Mouse (Mus musculus) liver, embryonic 14 days (tissue): ENCODE results near the gene Hoxd3. TPM values are rescaled to one million over a fixed set of nuclear protein-coding genes. Genes with fewer than 3 reads are reported as not detected.

Source experiments
- polyA plus RNA-seq: library from polyadenylated mRNA; depleted of rRNA; stranded (reverse); fragments of >200 nt; gene quantifications from 2 replicates; pipeline ENCODE4 v1.2.3, GENCODE M21; 2012; rRNA removed

The Hoxd3 gene
- polyA plus RNA-seq = 0.02 TPM in 1 of 2 replicates, not detected in the other

DNA sequence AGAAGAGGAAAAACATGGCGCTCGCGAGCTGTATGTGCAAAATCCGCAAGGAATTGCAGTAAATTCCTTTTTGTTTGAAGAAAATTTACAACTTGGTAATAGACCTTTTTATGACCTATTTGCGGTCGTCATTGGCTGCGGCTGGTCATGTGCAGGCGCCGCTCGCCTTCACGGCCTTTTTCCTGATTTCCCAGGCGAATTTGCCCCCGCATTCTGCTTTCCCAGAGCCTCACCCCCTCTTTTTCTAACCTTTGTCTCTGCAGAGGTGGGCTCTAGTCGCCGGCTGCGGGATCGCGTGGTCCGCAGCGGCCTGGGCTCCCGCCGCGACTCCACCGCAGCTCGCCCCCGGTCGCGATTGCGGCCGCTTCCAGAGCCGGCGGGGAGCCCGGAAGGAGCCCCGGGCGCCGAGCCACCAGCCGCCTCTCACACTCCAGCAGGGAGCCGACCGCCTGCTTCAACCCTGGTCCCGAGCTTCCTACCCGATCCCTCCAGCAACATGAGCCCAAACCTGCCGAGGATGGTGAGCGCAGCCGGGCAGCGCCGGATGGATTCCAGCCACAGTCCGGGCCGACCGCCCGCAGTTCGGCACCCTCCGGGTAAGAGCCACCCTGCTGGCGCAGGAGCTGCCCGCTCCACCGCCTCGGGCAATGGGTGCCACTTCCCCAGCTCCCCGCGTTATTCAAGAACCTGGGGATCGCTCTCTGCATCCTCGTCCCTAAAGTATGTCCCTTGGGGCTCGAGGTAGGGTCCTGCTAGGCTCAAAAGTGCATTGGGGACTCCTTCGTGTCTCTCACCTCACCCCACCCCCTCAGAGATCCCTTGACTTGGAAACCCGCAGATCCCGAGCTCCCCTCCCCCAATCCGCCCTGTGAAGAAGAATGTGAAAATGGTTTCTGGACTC lies at the start of gene Hoxd3, which contains the start of gene Hoxd4:
Gene Hoxd3, plus strand, starts transcription at position 207 of the 901 bp plus-strand sequence.
Gene Hoxd4, plus strand, starts transcription at position 209 of the 901 bp plus-strand sequence.

DNA sequence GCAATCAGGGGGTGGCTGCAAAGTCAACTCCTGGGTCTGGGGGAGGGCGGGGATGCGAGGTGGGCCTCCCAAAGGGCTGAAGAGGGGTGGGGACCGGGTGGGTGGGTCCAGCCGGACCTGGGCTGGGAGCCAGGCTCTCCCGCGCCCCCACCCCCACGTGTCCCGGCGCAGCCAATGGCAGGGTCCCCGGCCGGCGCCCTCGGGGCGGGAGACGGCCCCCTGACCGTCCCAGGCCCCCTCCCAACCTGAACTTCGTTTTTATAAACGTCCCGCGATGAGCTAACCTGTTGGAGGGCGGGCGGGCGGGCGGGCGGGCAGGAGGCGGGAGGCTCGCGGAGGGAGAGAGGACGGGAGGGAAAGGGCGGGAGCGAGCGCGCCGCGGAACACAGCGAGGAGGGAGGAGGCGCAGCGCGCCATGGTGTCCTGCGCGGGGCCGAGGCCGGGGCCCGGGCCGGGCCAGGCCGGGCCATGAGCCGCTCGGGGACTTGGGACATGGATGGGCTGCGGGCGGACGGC lies 43.8 kb upstream of the Hoxd3 start, which contains the start of gene Hoxd13:
Gene Hoxd13, plus strand, starts transcription at position 469 of the 516 bp plus-strand sequence.

DNA sequence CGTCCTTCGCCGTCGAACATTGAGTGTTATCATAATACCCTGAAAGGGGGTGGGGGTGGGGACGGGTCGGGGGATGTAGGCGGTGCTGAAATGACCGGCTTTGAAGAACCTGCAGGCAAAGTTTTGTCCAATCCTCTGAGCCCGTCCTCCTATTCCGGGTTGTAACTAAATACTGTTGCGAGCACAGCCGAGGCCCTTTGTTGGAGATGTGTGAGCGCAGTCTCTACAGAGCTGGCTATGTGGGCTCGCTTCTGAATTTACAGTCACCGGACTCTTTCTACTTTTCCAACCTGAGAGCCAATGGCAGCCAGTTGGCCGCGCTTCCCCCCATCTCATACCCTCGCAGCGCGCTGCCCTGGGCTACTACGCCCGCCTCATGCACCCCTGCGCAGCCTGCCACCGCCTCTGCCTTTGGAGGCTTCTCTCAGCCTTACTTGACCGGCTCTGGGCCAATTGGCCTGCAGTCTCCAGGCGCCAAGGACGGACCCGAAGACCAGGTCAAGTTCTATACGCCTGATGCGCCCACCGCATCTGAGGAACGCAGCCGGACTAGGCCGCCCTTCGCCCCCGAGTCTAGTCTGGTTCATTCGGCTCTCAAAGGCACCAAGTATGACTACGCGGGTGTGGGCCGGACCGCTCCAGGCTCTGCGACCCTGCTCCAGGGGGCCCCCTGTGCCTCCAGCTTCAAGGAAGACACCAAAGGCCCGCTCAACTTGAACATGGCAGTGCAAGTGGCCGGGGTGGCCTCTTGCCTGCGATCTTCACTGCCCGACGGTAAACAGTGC lies 36.7 kb upstream of the Hoxd3 start, which contains the start of gene Hoxd12:
Gene Hoxd12, plus strand, starts transcription at position 133 of the 785 bp plus-strand sequence.

DNA sequence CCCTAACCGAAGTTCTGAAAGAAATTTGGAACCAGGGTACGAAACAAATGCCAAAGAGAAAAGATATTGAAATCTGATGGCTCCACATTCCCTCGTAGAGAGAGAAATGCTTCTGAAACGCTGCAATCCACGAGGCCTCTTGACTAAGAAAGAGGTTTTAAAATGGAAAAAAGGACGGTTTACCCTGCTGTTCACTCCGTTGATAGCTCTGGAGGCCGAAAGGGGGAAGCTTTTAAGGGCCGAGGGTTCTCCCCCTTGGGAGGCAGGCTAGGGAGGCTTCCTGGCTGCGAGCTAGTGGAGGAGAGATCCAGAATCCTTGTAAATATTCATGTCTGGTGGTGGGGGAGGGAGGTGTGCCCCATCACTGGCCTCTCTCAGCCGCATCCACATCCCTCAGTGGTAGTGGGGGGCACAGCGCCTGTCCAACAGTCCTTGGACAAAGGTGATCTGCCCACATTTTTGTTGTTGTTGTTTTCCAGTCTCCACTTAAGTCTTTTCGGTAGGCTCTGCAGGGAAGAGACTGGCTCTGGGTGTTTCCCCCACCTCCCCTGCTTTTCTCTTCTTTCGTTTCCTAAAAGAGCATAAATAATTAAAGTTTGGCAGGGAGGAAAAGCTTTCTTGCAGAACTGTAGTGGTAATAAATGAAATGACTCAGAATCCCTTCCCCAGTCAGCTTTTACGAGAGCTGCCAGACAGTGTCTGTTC lies 32.7 kb upstream of the Hoxd3 start, which contains the start of gene Hoxd11:
Gene Hoxd11, plus strand, starts transcription at position 667 of the 705 bp plus-strand sequence.

DNA sequence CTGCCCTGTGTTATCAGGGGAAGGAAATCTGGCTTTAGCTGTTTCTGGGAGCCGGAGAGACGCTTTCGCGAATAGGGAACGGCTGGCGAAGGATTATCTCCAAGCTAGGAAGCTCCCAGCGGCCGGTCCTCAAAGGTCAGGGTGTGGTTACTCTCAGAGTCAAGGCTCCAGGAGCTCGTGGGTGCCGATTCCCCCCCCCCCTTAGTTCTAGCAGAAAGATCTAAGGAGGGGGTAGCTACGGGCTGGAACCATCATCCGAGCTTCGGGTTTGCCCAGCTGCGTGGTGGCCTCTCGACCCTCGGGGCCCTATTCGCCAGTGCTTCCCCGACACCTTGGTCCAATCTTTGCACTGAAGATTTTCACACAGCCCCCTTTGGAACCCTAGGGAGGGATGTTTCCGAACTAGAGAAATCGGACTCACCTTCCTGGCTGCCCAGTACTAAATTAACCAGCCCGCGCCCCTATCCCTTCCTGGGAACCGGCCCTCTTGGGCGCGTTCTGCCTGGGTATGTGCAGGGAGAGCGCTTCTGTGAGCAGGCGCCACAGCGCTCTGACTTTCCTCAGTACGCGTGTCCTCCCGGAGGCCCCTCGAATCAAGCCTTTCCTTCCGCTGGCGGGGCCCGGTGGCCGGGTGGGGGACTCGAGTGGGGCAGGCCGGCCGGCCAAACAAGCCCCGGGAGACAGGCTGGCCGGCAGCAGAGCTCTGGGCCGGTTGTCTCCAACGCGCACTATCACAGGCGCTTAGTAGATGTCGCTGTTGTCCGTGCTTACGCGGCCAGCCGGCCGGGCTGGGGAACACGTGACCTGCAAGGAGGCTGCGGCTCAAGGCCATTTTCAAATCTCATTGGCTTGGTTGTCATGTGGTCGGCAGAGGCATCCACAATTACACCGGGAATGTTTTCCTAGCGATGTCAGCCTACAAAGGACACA lies 20.4 kb upstream of the Hoxd3 start, which contains the start of gene Hoxd10:
Gene Hoxd10, plus strand, starts transcription at position 903 of the 930 bp plus-strand sequence.

DNA sequence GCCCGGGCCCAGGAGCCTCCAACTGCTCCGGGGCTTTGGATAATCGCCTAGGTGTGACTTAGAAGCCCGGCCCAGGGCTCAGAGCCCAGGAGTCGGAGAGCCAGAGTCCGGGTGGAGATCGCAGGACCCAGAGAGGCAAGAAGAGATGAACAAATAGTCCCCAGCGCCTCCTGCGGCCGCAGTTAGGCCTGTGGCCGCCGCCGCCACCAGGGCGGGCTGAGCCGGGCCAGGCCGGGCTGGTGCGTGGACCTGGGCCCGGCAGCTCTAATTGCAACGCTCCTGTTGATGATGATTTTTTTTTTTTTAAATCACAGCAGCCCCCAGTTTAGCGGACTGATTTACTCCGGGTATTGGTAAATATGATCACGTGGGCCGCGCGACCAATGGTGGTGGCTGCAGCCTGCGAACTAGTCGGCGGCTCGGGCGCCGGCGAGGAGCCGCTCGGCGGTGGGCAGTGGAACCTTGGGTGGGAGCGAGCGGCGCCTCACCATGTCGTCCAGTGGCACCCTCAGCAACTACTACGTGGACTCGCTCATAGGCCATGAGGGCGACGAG lies 14.1 kb upstream of the Hoxd3 start, which contains the start of gene Hoxd9:
Gene Hoxd9, plus strand, starts transcription at position 161 of the 555 bp plus-strand sequence.

DNA sequence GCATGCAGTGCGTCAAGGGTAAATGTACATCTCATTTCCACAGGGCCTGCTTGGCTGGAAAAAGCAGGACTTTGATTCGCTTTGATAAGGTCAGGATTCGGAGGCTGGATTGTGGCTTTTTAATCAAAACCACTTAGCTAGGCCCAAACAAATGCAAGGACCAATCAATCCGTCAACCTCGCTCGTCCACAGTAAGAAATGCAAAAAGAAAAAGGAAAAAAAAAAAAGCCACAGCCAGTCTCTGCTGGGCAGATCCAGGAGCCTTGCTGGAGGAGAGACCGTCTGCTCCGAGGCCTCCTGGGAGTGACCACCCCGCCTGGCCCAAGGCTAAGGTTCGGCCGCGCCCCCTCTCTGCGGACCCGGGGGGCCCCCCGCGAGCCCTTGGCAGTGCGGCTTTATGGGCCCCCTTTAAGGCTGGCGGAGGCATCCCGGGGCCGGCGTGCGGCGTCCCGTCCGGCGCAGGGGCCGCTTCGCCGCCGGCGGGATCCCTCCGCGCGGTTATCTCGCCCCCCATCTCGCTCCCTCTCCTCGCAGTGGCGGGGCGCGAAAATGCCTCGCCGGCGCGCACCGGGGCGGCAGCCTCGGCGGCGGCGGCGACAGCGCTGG lies 7.2 kb upstream of the Hoxd3 start, which contains the start of gene Hoxd8:
Gene Hoxd8, plus strand, starts transcription at position 223 of the 606 bp plus-strand sequence.

DNA sequence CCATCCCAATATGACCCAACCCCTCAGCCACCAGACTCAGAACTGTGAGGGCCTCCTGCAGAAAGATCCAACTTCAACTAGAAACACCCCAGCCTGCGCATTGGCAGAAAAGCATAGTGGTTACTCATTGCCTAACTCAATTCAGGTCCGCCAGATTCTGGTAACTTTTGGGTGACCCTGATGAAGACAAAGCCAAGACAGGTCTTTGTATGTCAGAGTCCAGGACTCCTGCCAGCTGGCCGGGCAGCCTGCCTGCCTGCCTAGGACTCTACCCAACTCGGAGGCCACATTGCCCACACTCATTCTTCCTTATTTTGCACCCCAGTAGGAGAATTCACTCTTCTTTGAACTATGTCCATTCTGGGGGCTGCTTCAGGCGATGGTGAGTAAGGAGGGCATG lies 14.8 kb downstream of the Hoxd3 start, which contains the start of gene Gm28230:
Gene Gm28230, plus strand, starts transcription at position 178 of the 400 bp plus-strand sequence.

DNA sequence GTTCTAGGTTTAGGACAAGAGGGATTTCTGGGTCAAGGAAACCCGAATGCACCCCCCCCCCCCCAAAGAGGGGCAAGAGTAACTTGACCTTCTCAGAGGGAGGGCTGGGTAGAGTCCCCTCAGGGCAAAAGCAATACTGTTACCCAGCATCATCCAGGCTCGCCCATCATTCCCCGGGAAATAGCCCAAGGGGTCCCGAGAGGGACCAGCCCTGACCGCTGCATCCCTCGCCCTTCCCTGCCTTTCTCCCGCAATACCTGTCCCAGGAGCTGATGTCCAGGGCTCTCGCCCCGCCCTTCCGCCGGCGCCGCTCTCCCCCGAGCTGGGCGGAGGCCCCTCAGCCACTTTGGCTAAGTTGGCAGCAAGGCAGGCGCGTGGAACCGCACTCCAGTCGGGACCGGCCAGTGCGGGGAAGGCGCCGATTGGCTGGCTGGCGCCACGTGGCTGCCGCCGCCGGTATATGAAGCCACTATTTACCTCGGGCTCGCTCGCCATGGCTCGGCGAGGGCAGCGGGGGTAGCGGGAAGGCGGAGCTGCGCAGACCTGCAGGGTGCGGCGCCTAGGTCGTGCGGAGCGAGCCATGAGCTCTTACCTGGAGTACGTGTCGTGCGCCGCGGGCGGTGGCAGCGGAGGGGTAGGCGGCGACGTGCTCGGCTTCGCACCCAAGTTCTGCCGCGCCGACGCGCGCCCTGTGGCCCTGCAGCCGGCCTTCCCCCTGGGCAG lies 51.0 kb downstream of the Hoxd3 start, which contains the start of gene Hoxd1:
Gene Hoxd1, plus strand, starts transcription at position 459 of the 723 bp plus-strand sequence.

Other genes with a start within 250 kb of the Hoxd3 start
- 7.9 and 9.6 TPM in 2 replicates for gene Lnpk, start 132.5 kb upstream of the Hoxd3 start, polyA plus RNA-seq
- gene Evx2, start 52.4 kb upstream of the Hoxd3 start, polyA plus RNA-seq = not detected in 2 replicates
- gene Hoxd13, start 43.6 kb upstream of the Hoxd3 start, polyA plus RNA-seq = not detected in 2 replicates
- gene Hoxd12, start 36.9 kb upstream of the Hoxd3 start, polyA plus RNA-seq = not detected in 2 replicates
- gene Hoxd11, start 32.4 kb upstream of the Hoxd3 start, polyA plus RNA-seq = not detected in 2 replicates
- gene Hoxd10, start 20.0 kb upstream of the Hoxd3 start, polyA plus RNA-seq = not detected in 2 replicates
- gene Hoxd9, start 14.2 kb upstream of the Hoxd3 start, polyA plus RNA-seq = not detected in 2 replicates
- 0.05 and 0.12 TPM in 2 replicates for gene Hoxd8, start 7.3 kb upstream of the Hoxd3 start, polyA plus RNA-seq
- 0.02 and 0.12 TPM in 2 replicates for gene Hoxd4, start within 50 bp of the Hoxd3 start, polyA plus RNA-seq
- gene Gm28230, start 14.8 kb downstream of the Hoxd3 start, polyA plus RNA-seq = 0.01 and 0.07 TPM in 2 replicates
- 0.01 TPM in 1 of 2 replicates, not detected in the other for gene Hoxd1, start 51.1 kb downstream of the Hoxd3 start, polyA plus RNA-seq
- gene Mtx2, start 113.9 kb downstream of the Hoxd3 start, polyA plus RNA-seq = 24.6 and 27.3 TPM in 2 replicates